Mouse (Mus musculus) limb, embryonic 11.5 days (tissue): Measurements from ENCODE around the gene Cuta. TPM values are rescaled to one million over a fixed set of nuclear protein-coding genes. Genes with fewer than 3 reads are reported as not detected.
A peak's percentile ranks its signal among the peaks of the same experiment; 100 is the strongest.

Source experiments
- ATAC-seq: fragments of 200-750 bp; cut with Nextera tagmentation; 2 replicates; pipeline ENCODE4 v1.8.0; 2017; ENCODE audit warnings: low read depth; ENCODE audit not compliant: insufficient number of reproducible peaks, low FRiP score, low TSS enrichment
- DNase-seq: peaks from one replicate; pipeline ENCODE4 v3.0.0-alpha.2; 2015; ENCODE audit warnings: low spot score
- H3K27ac ChIP-seq: fragments of 300-500 bp; sonication (generic); replicated peaks from 2 replicates; pipeline ENCODE4 v1.5.1; 2014; ENCODE audit warnings: low read depth, mild to moderate bottlenecking, low read length
- H3K27me3 ChIP-seq: fragments of 300-500 bp; sonication (generic); 2 replicates; pipeline ENCODE4 v1.6.1; 2014; ENCODE audit warnings: mild to moderate bottlenecking, low read length, mixed read lengths; ENCODE audit not compliant: control insufficient read depth, insufficient read depth
- H3K36me3 ChIP-seq: fragments of 300-500 bp; sonication (generic); 2 replicates; pipeline ENCODE4 v1.6.1; 2014; ENCODE audit warnings: mild to moderate bottlenecking, low read length, moderate library complexity, mixed read lengths; ENCODE audit not compliant: control insufficient read depth, insufficient read depth
- H3K4me1 ChIP-seq: fragments of 300-500 bp; sonication (generic); 2 replicates; pipeline ENCODE4 v1.6.1; 2014; ENCODE audit warnings: low read length, mixed read lengths; ENCODE audit not compliant: control insufficient read depth, insufficient read depth
- H3K4me2 ChIP-seq: fragments of 300-500 bp; sonication (generic); 2 replicates; pipeline ENCODE4 v1.6.1; 2014; ENCODE audit warnings: low read depth, mild to moderate bottlenecking, moderate library complexity; ENCODE audit not compliant: severe bottlenecking
- H3K4me3 ChIP-seq: fragments of 300-500 bp; sonication (generic); 2 replicates; pipeline ENCODE4 v1.5.1; 2014; ENCODE audit warnings: low read depth, low read length
- H3K9ac ChIP-seq: fragments of 300-500 bp; sonication (generic); 2 replicates; pipeline ENCODE4 v1.6.1; 2014; ENCODE audit warnings: mild to moderate bottlenecking, low read length
- H3K9me3 ChIP-seq: fragments of 300-500 bp; sonication (generic); 2 replicates; pipeline ENCODE4 v1.6.1; 2016; ENCODE audit warnings: low read length; ENCODE audit not compliant: control insufficient read depth
- WGBS: fragments of 180-500 bp; shearing (Covaris S2); extraction: QIAGEN DNeasy Blood & Tissue Kit; methylation state at CpG from one replicate; pipeline ENCODE4 v1.1.7; 2014; 5-methylcytosine and 5-hydroxymethylcytosine counted together
- polyA plus RNA-seq: library from polyadenylated mRNA; unstranded; fragments of >200 nt; fragmentation: Nextera tagmentation; extraction: Ambion mirVana; gene quantifications from 2 replicates; pipeline ENCODE4 v1.2.1, GENCODE M21; 2014

The Cuta gene
- polyA plus RNA-seq, 1 experiment from 2014 or later, result 170 TPM

DNA sequence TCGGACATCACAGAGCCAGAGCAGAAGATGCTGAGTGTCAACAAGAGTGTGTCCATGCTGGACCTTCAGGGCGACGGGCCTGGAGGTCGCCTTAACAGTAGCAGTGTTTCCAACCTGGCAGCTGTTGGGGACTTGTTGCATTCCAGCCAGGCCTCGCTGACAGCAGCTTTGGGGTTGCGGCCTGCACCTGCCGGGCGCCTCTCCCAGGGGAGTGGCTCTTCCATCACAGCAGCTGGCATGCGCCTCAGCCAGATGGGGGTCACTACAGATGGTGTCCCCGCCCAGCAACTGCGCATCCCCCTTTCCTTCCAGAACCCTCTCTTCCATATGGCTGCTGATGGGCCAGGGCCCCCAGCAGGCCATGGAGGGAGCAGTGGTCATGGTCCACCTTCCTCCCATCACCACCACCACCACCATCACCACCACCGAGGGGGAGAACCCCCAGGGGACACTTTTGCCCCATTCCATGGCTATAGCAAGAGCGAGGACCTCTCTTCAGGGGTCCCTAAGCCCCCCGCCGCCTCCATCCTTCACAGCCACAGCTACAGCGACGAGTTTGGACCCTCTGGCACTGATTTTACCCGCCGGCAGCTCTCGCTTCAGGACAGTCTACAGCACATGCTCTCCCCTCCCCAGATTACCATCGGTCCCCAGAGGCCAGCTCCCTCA, 22.3 kb upstream of the Cuta start:
- H3K27me3 ChIP-seq, result no peaks in the 10 kb centered on the region
- H3K4me1 ChIP-seq, result no peaks in the 10 kb centered on the region
- no peak overlapping the region for H3K4me3 ChIP-seq
- whole genome bisulfite sequencing, result 89% methylated on average over 20 of the region's 21 CpGs
- no peak overlapping the region for H3K9ac ChIP-seq
- H3K27ac ChIP-seq, result no peak overlapping the region
- no peak overlapping the region for H3K4me2 ChIP-seq
- no peaks in the 10 kb centered on the region for H3K9me3 ChIP-seq
- no peak for DNase-seq
- H3K36me3 ChIP-seq, result peaks cover 16% of the 10 kb centered on the region
- ATAC-seq, result no peak

DNA sequence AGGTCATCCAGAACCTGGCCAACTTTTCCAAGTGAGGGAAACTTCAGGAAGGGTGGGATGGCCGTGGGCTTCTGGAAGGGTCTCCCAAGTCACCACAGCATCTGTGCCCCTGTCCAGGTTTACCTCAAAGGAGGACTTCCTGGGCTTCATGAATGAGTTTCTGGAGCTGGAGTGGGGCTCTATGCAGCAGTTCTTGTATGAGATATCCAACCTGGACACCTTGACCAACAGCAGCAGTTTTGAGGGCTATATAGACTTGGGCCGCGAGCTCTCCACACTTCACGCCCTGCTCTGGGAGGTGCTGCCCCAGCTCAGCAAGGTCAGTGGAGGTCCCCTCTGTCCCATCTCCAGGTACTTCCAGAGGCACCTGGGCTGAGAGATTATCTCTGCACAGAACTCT, 20.4 kb upstream of the Cuta start:
- Histone ChIP-seq H3K9me3 (no peaks in the 10 kb centered on the region), H3K27ac (no peak overlapping the region), H3K4me2 (no peak overlapping the region), H3K27me3 (no peaks in the 10 kb centered on the region), H3K9ac (no peak overlapping the region), H3K4me3 (no peak overlapping the region), H3K4me1 (no peaks in the 10 kb centered on the region), H3K36me3 (peaks cover 16% of the 10 kb centered on the region)
- DNase-seq (no peak), ATAC-seq (no peak)
- 97% methylated on average over 4 of the region's 4 CpGs for WGBS

DNA sequence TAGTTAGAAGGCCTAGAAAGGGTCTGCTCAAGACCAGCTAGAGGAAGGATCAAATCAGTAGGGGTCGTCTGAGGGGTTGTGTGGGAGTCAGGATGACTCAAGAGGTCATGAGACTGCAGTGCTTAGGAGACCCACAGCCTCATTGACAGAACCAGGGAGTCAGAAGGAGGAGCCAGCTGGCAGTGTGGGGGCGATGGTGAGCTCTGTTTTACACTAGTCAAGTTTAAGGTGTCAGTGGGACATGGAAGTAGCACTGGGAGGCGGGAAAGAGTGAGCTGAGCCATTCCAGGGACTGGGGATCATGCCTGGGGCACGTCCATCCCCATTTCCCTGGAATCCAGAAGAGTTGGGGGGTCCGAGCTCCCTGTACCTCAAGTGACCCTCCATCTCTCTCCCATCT, 19.5 kb upstream of the Cuta start:
- Histone ChIP-seq H3K36me3 (peaks cover 16% of the 10 kb centered on the region), H3K27ac (no peak overlapping the region), H3K9ac (no peak overlapping the region), H3K4me1 (peaks cover 2% of the 10 kb centered on the region), H3K4me2 (no peak overlapping the region), H3K9me3 (no peaks in the 10 kb centered on the region), H3K4me3 (no peak overlapping the region), H3K27me3 (no peaks in the 10 kb centered on the region)
- ATAC-seq (no peak), DNase-seq (no peak)
- 51% methylated on average over 5 of the region's 5 CpGs for WGBS

DNA sequence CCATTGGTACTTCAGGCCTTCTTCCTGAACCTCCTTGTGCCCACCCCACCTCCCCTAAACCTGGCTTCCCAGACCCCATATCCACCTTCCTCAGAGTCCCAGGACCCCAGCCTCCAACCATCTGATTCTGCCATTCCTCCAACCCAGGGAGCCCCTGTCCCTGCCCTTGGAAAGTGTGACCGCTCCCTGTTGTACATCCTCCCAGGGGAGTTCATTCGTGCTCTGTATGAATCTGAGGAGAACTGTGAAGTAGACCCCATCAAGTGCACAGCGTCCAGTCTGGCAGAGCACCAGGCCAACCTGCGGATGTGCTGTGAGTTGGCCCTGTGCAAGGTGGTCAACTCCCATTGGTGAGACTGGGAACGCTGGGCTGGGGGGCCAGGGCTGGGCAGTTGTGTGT, 18.5 kb upstream of the Cuta start:
- Histone ChIP-seq H3K36me3 (peaks cover 16% of the 10 kb centered on the region), H3K27ac (no peak overlapping the region), H3K9ac (no peak overlapping the region), H3K9me3 (no peaks in the 10 kb centered on the region), H3K4me2 (no peak overlapping the region), H3K4me1 (peaks cover 12% of the 10 kb centered on the region), H3K27me3 (no peaks in the 10 kb centered on the region), H3K4me3 (no peak overlapping the region)
- ATAC-seq (no peak), DNase-seq (no peak)
- WGBS, result 98% methylated on average over 5 of the region's 5 CpGs

DNA sequence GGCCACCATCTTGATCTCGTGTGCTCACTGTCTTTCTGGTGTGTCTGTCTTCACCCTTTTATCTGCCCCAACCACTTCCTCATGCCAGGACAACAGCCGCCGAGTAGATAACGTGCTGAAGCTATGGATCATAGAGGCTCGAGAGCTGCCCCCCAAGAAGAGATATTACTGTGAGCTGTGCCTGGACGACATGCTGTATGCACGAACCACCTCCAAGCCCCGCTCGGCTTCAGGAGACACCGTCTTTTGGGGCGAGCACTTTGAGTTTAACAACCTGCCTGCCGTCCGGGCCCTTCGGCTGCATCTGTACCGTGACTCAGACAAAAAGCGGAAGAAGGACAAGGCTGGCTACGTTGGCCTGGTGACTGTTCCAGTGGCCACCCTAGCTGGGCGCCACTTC, 17.5 kb upstream of the Cuta start:
- Histone ChIP-seq H3K27ac (no peak overlapping the region), H3K9ac (no peak overlapping the region), H3K4me2 (no peak overlapping the region), H3K4me3 (no peak overlapping the region), H3K9me3 (no peaks in the 10 kb centered on the region), H3K4me1 (peaks cover 22% of the 10 kb centered on the region), H3K36me3 (peaks cover 11% of the 10 kb centered on the region), H3K27me3 (no peaks in the 10 kb centered on the region)
- no peak for ATAC-seq
- no peak for DNase-seq
- 89% methylated on average over 18 of the region's 18 CpGs for WGBS

DNA sequence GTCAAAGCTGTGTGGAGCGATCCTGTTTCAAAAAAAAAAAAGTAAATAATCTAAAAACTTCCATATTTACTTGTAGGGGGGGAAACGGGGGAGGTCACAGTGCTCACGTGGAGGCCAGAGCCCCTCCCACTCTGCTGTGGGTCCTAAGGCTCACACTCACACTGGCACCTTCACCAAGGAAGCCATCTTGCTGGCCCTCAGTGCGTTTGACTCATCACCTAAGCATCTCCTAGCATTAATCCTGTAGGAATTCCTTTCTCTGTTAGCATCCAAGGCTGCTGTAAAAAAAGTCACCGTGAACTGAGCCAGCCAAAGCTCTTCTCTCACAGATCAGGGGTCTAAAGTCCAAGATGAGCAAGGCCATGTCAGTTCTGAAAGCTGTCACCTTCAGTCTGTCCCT, 16.9 kb upstream of the Cuta start:
- peaks cover 23% of the 10 kb centered on the region for H3K4me1 ChIP-seq
- no peak overlapping the region for H3K9ac ChIP-seq
- H3K27ac ChIP-seq, result no peak overlapping the region
- DNase-seq (no peak), ATAC-seq (no peak)
- H3K9me3 ChIP-seq, result no peaks in the 10 kb centered on the region
- H3K36me3 ChIP-seq, result peaks cover 9% of the 10 kb centered on the region
- WGBS, result 89% methylated on average over 5 of the region's 5 CpGs
- H3K4me2 ChIP-seq, result no peak overlapping the region
- H3K4me3 ChIP-seq, result no peak overlapping the region
- H3K27me3 ChIP-seq, result no peaks in the 10 kb centered on the region

DNA sequence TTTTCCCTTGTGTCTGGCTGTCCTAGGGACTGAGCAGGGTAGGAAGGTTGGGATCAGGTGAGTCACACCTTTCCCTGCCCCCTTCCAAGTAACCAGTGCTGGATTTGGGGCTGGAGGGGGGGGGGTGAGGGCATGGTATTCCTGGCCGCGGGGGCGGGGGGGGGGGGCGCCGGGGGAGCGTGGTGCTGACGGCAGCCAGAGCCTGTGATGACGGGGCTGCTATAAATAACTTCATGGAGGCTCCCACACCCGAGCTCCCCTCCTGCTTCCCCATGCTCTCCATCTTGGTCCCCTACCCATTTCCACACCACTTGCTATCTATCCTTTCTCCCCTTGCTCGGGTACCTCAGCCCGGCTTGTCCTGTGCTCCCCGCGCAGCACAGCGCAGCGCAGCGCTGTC, 14.4 kb upstream of the Cuta start:
- Histone ChIP-seq H3K4me2 (peak overlapping the region; percentile 97), H3K27ac (no peak overlapping the region), H3K27me3 (no peaks in the 10 kb centered on the region), H3K9ac (peak overlapping the region; percentile 63; the same call in 1 of the 2 replicates), H3K4me3 (peak overlapping the region; percentile 38), H3K9me3 (no peaks in the 10 kb centered on the region), H3K4me1 (peaks cover 42% of the 10 kb centered on the region), H3K36me3 (peaks cover 6% of the 10 kb centered on the region)
- 23% methylated on average over 8 of the region's 16 CpGs for WGBS
- ATAC-seq, result no peak
- DNase-seq, result peak; percentile 31

DNA sequence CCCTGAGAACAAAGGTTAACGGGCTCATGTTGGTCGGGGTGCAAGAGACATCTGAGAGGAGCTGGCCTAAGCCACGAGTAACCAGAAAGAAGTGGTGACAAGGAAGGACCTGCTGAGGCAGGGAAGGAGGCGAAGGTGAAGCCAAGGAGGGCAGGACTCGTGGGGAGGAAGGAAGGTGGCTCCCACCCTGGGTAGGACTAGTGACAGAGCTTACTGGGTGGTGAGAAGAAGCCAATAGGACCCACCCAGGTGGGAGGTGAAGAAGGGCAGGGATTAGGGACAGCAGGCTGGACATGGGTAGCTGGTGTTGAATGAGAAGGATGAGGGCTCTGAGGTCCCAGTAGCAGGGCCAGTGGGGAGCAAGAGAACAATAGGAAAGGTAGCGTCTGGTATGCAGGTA, 13.8 kb upstream of the Cuta start:
- no peak for ATAC-seq
- WGBS, result 28% methylated on average over 6 of the region's 6 CpGs
- peak overlapping the region; percentile 38 for H3K4me3 ChIP-seq
- H3K9ac ChIP-seq, result peak overlapping the region; percentile 63
- DNase-seq, result no peak
- H3K27ac ChIP-seq, result no peak overlapping the region
- H3K4me2 ChIP-seq, result peak overlapping the region; percentile 97
- no peaks in the 10 kb centered on the region for H3K9me3 ChIP-seq
- peaks cover 3% of the 10 kb centered on the region; the same call in 1 of the 2 replicates for H3K36me3 ChIP-seq
- H3K27me3 ChIP-seq, result no peaks in the 10 kb centered on the region
- H3K4me1 ChIP-seq, result peaks cover 45% of the 10 kb centered on the region
